Mouse (Mus musculus): Measurements from ENCODE around the gene Exoc6b.
"Not testable (repeated sequence)": the region's sequence is repeated elsewhere in the genome, so short reads cannot be mapped to it uniquely, and the experiment has no call there.

The Exoc6b gene

GRCm38 (mm10) chr6:85069023-85069985 lies at the start of gene Exoc6b:
Gene Exoc6b, minus strand, starts transcription at chr6:85069513.
- DNase-seq (ENCODE audit: low spot score), result peak; percentile 81

- peak; percentile 50 for DNase-seq (ENCODE audit: low spot score)
These were observed 48.5 kb upstream of the Exoc6b start for GRCm38 (mm10) chr6:85117545-85118511.

GRCm38 (mm10) chr6:85105033-85105615 lies 35.8 kb upstream of the Exoc6b start:
- DNase-seq (ENCODE audit: low spot score), result no peak

GRCm38 (mm10) chr6:85103321-85103720 lies 34.0 kb upstream of the Exoc6b start:
- DNase-seq (ENCODE audit: low spot score), result no peak

- no peak for DNase-seq (ENCODE audit: low spot score)
These were observed 27.1 kb upstream of the Exoc6b start for GRCm38 (mm10) chr6:85096441-85096840.

GRCm38 (mm10) chr6:85087425-85087824 lies 18.1 kb upstream of the Exoc6b start:
- DNase-seq (ENCODE audit: low spot score), result no peak

- DNase-seq (ENCODE audit: low spot score), result no peak
These were observed 17.3 kb upstream of the Exoc6b start for GRCm38 (mm10) chr6:85086645-85087044.

GRCm38 (mm10) chr6:85076179-85076720 lies 6.9 kb upstream of the Exoc6b start:
- DNase-seq (ENCODE audit: low spot score), result not testable (repeated sequence)

GRCm38 (mm10) chr6:85074996-85075395 lies 5.7 kb upstream of the Exoc6b start:
- no peak for DNase-seq (ENCODE audit: low spot score)

GRCm38 (mm10) chr6:85068322-85069022 lies 841 bp downstream of the Exoc6b start:
- DNase-seq (ENCODE audit: low spot score), result peak; percentile 6

GRCm38 (mm10) chr6:85057641-85058040 lies 11.7 kb downstream of the Exoc6b start:
- DNase-seq (ENCODE audit: low spot score), result no peak

- DNase-seq (ENCODE audit: low spot score), result no peak
These were observed 18.2 kb downstream of the Exoc6b start for GRCm38 (mm10) chr6:85051109-85051508.

- DNase-seq (ENCODE audit: low spot score), result no peak
These were observed 22.8 kb downstream of the Exoc6b start for GRCm38 (mm10) chr6:85046531-85046930.

- DNase-seq (ENCODE audit: low spot score), result no peak
These were observed 24.6 kb downstream of the Exoc6b start for GRCm38 (mm10) chr6:85044621-85045152.

- DNase-seq (ENCODE audit: low spot score), result peak; percentile 46
These were observed 31.6 kb downstream of the Exoc6b start for GRCm38 (mm10) chr6:85037677-85038076.

GRCm38 (mm10) chr6:85029671-85030070 lies 39.6 kb downstream of the Exoc6b start:
- no peak for DNase-seq (ENCODE audit: low spot score)

- DNase-seq (ENCODE audit: low spot score), result no peak
These were observed 44.9 kb downstream of the Exoc6b start for GRCm38 (mm10) chr6:85024403-85024802.

- no peak for DNase-seq (ENCODE audit: low spot score)
These were observed 52.3 kb downstream of the Exoc6b start for GRCm38 (mm10) chr6:85017011-85017410.

- DNase-seq (ENCODE audit: low spot score), result no peak
These were observed 55.4 kb downstream of the Exoc6b start for GRCm38 (mm10) chr6:85013906-85014305.

- DNase-seq (ENCODE audit: low spot score), result no peak
These were observed 58.9 kb downstream of the Exoc6b start for GRCm38 (mm10) chr6:85010397-85010796.

- no peak for DNase-seq (ENCODE audit: low spot score)
These were observed 73.9 kb downstream of the Exoc6b start for GRCm38 (mm10) chr6:84995418-84995817.

Measured in ovary, postnatal 14 days (tissue).